Mouse (Mus musculus): ENCODE results near the gene Mical2. TPM values are rescaled to one million over a fixed set of nuclear protein-coding genes. Genes with fewer than 3 reads are reported as not detected.

Mical2 gene
- polyA plus RNA-seq, 1 experiment from 2014 or later: 1.9 TPM

DNA sequence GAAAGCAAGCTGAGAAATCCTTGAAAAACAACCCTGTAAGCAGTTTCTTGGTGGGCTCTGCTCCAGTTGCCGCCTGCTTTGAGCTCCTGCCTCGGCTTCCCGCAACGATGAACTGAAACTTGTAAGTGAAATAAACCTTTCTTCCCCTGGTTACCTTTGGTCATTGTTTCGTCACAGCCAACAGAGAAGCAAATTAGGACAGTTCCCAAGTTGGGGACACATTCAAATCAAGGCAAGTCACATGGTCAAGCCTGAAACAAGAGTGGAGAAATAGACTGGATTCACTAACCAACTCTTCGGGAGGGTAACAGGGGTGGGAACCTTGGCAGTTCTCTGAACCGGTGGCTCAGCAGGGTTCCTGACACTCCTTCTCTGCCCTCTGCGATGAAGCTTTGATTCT lies 28.2 kb upstream of the Mical2 start:
- H3K27ac ChIP-seq: no peak overlapping the region
- ATAC-seq (ENCODE audit: low FRiP score): no peak
- H3K4me2 ChIP-seq: no peak overlapping the region
- H3K4me3 ChIP-seq: no peak overlapping the region
- H3K9ac ChIP-seq: no peak overlapping the region
- no peaks in the 10 kb centered on the region for H3K9me3 ChIP-seq
- 74% methylated on average over 8 of the region's 8 CpGs for WGBS
- H3K27me3 ChIP-seq: no peaks in the 10 kb centered on the region
- no peaks in the 10 kb centered on the region for H3K36me3 ChIP-seq
- peaks cover 6% of the 10 kb centered on the region; the same call in 1 of the 2 replicates for H3K4me1 ChIP-seq (replicated peaks)

DNA sequence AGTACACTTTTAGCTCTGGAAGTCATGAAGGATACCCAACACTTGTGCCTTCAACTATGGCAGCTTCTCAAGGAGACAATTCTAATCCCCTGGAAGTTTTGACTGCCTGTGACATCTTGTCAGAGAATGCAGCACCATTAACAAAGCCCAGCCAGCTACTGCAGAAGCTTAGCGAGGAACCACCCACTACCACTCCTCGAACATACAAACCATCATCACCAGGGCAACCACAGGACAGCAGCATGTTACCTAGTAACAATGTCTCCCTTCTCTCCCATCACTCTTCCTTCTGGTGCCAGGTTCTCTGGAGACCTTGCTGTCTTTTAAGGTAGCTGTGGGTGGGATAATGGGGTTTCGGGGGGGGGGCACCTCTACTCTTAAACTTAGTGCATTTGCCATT lies 26.3 kb upstream of the Mical2 start:
- Histone ChIP-seq H3K4me3 (no peak overlapping the region), H3K27me3 (no peaks in the 10 kb centered on the region), H3K9ac (no peak overlapping the region), H3K4me2 (no peak overlapping the region), H3K27ac (no peak overlapping the region), H3K9me3 (no peaks in the 10 kb centered on the region), H3K4me1 (replicated peaks) (peaks cover 6% of the 10 kb centered on the region; the same call in 1 of the 2 replicates), H3K36me3 (no peaks in the 10 kb centered on the region)
- 42% methylated on average over 3 of the region's 3 CpGs for WGBS
- ATAC-seq (ENCODE audit: low FRiP score): no peak

DNA sequence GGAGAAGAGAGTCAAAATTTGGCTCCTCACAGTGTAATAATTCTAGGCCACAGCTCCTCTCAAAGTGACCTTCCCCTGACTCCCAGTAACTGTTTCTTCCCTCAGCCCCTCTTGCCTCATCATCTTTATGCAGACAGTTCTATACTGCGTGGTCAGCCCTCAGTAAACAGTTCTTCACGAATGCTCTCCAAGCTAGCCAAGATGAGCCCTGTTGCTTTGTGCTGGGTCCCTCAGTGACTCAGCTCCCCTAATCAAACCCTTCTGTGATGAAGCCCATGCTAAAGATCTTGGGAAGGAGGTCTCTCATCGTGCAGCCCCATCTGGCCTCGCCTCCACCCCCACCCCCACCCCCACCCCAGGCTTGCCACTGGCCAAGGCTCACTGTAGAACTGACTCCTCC lies 24.9 kb upstream of the Mical2 start:
- 46% methylated on average over 4 of the region's 4 CpGs for WGBS
- ATAC-seq (ENCODE audit: low FRiP score): no peak
- no peak overlapping the region for H3K4me3 ChIP-seq
- no peak overlapping the region for H3K9ac ChIP-seq
- H3K27ac ChIP-seq: no peak overlapping the region
- H3K4me1 ChIP-seq (replicated peaks): peaks cover 6% of the 10 kb centered on the region; the same call in 1 of the 2 replicates
- H3K36me3 ChIP-seq: no peaks in the 10 kb centered on the region
- no peaks in the 10 kb centered on the region for H3K9me3 ChIP-seq
- no peaks in the 10 kb centered on the region for H3K27me3 ChIP-seq
- H3K4me2 ChIP-seq: no peak overlapping the region

DNA sequence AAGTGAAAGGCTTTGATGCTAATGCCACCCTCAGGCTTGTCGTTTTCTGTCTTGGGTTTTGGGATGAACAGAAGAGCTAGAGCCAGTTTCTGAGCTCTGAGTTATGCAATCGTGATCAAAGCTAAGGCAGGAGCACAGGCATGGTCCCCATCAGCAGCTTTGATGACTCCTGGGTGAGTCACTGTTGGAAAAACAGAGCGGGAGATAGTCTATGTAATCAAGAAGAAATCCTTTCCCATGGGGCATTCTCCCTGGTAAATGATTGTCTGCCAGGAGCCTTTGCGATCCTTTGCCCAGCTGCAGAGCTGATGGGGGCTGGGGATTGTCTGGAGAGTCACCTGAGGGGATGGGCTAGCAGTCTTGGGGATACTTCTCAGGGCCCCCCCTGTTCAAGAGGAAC lies 23.5 kb upstream of the Mical2 start:
- no peak for ATAC-seq (ENCODE audit: low FRiP score)
- Histone ChIP-seq H3K4me3 (no peak overlapping the region), H3K4me1 (replicated peaks) (peaks cover 6% of the 10 kb centered on the region; the same call in 1 of the 2 replicates), H3K27ac (no peak overlapping the region), H3K9ac (no peak overlapping the region), H3K4me2 (no peak overlapping the region), H3K9me3 (no peaks in the 10 kb centered on the region; the same call in 1 of the 2 replicates), H3K36me3 (no peaks in the 10 kb centered on the region), H3K27me3 (no peaks in the 10 kb centered on the region)
- WGBS: 57% methylated on average over 4 of the region's 4 CpGs

DNA sequence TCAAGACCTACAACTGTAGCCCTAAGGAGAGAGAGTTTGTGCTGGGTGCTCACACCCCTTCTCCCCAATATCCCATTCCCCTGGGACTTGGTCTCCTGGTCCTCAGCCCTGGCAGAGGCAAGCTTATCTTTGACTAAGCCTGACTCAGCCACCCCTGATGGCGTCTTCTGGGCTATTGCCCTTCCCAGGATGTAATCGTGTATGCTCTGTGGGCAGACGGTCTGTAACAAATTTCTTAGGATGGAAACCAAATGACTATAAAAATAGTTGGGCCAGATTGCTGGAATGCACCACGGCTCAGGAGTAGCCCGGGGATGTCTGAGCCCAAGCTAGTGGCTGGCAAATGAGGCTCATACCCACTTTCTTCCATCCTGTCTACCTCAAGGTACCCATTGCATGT lies 22.8 kb upstream of the Mical2 start:
- WGBS: 93% methylated on average over 5 of the region's 5 CpGs
- H3K4me2 ChIP-seq: no peak overlapping the region
- no peaks in the 10 kb centered on the region for H3K27me3 ChIP-seq

DNA sequence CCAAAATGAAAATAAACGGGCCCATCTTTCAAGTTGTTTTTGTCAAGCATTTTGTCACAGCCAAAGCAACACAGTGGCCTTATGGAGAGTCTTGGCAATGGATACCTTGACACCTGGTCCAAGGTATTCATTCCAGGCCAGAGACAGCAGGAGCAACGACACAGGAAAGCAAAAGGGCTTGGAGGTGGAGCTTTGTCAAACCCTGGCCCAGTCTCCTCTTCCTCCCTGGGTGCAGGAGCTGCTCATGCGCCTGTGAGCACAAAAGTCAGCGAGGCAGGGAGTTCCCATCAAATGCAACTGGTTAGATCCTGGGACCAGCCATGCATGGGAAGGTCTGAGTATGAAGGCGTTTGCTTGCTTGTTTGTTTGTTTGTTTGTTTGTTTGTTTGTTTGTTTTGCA lies 21.7 kb upstream of the Mical2 start:
- no peaks in the 10 kb centered on the region for H3K27me3 ChIP-seq
- H3K27ac ChIP-seq: no peak overlapping the region
- H3K36me3 ChIP-seq: no peaks in the 10 kb centered on the region
- H3K9ac ChIP-seq: no peak overlapping the region
- H3K9me3 ChIP-seq: no peaks in the 10 kb centered on the region; the same call in 1 of the 2 replicates
- WGBS: 75% methylated on average over 5 of the region's 5 CpGs
- no peak overlapping the region for H3K4me3 ChIP-seq
- H3K4me1 ChIP-seq (replicated peaks): peaks cover 6% of the 10 kb centered on the region; the same call in 1 of the 2 replicates
- H3K4me2 ChIP-seq: no peak overlapping the region
- no peak for ATAC-seq (ENCODE audit: low FRiP score)

More for the DNA sequence above, 22.8 kb upstream of the Mical2 start:
- Histone ChIP-seq H3K36me3 (no peaks in the 10 kb centered on the region), H3K4me1 (replicated peaks) (peaks cover 6% of the 10 kb centered on the region; the same call in 1 of the 2 replicates), H3K9ac (no peak overlapping the region), H3K9me3 (no peaks in the 10 kb centered on the region; the same call in 1 of the 2 replicates), H3K27ac (no peak overlapping the region), H3K4me3 (no peak overlapping the region)
- ATAC-seq (ENCODE audit: low FRiP score): no peak

DNA sequence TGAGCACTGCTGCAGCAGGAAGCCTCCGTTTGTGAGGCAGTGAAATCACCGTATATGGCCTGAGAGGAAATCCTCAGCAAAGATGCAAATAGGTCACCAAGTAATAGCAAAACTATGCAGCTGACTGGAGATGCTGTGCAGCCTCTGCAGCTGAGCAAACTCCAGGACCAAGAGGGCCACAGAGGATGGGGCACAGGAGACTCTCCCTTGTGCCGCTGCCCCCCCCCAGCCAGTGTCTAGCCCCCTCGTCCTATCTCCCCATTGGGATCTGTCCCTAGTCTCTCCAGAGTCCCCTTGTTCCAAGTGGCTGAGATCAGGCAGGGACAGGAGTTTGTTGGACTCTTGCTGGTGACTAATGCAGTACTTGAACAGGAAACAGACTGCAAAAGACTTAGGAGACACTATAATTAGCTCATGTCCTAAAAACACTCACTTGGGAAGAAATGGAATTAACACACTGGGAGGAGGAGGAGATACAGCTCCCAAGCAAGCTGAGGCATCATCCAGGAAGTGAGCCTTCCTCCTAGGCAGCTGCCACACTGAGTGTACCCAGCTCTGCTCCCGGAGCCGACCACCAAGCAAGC lies 21.2 kb upstream of the Mical2 start:
- H3K4me1 ChIP-seq (replicated peaks): peaks cover 6% of the 10 kb centered on the region; the same call in 1 of the 2 replicates
- no peak overlapping the region for H3K4me2 ChIP-seq
- no peaks in the 10 kb centered on the region for H3K36me3 ChIP-seq
- H3K9me3 ChIP-seq: no peaks in the 10 kb centered on the region; the same call in 1 of the 2 replicates
- WGBS: 77% methylated on average over 6 of the region's 6 CpGs
- no peak overlapping the region for H3K9ac ChIP-seq
- H3K27ac ChIP-seq: no peak overlapping the region
- H3K27me3 ChIP-seq: 0 out of 2 replicates have a peak, but pooled peaks cover 5% of the 10 kb centered on the region
- ATAC-seq (ENCODE audit: low FRiP score): no peak
- H3K4me3 ChIP-seq: no peak overlapping the region

DNA sequence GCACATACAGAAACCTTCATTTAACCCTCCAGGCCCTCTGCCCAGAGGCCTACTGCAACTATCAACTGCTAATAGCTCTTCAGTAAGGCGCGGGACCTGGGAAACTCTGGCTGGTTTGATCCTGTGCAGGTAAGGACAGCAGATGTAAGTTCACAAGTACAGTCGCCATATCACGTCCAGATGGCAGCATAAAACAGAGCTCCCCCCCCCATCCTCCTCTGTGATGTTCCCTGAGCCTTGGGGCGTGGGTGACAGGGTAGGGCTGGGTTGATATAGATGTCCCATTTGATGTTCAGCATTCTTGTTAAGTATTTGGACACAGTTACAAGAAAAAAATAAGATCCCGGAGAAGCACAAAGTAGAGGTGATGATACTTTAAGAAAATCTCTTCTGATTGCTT lies 20.1 kb upstream of the Mical2 start:
- no peak overlapping the region for H3K4me3 ChIP-seq
- no peak overlapping the region for H3K27ac ChIP-seq
- no peak for ATAC-seq (ENCODE audit: low FRiP score)
- no peaks in the 10 kb centered on the region; the same call in 1 of the 2 replicates for H3K9me3 ChIP-seq
- H3K36me3 ChIP-seq: no peaks in the 10 kb centered on the region
- H3K27me3 ChIP-seq: 0 out of 2 replicates have a peak, but pooled peaks cover 7% of the 10 kb centered on the region
- WGBS: 89% methylated on average over 6 of the region's 6 CpGs
- H3K4me2 ChIP-seq: no peak overlapping the region
- no peak overlapping the region for H3K9ac ChIP-seq
- 0 out of 2 replicates have a peak, but pooled peaks cover 3% of the 10 kb centered on the region for H3K4me1 ChIP-seq (replicated peaks)

DNA sequence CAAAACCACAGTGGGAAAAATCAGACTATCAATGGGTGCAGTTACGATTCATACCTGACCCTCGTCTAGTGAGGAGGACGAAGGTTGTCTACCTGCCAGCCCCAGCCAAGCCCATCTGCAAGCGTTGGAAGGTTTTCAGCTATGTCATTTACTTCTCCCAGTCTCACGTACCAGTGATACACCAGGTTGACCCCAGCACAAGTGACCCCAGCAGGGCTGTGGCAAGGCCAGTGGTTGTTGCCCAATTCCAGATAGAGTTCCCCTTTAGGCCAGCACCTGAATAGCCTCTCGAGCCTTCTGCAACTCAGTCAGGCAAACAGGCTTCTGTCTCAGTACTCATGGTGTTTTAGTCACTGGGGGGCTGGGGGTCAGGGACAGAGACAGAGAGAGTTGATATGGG lies 17.9 kb upstream of the Mical2 start:
- H3K9ac ChIP-seq: no peak overlapping the region
- no peaks in the 10 kb centered on the region; the same call in 1 of the 2 replicates for H3K9me3 ChIP-seq
- no peak for ATAC-seq (ENCODE audit: low FRiP score)
- H3K4me1 ChIP-seq (replicated peaks): peaks cover 4% of the 10 kb centered on the region; the same call in 1 of the 2 replicates
- 91% methylated on average over 6 of the region's 6 CpGs for WGBS
- no peaks in the 10 kb centered on the region for H3K36me3 ChIP-seq
- H3K27ac ChIP-seq: no peak overlapping the region
- 0 out of 2 replicates have a peak, but pooled peaks cover 14% of the 10 kb centered on the region for H3K27me3 ChIP-seq
- no peak overlapping the region for H3K4me2 ChIP-seq
- no peak overlapping the region for H3K4me3 ChIP-seq

DNA sequence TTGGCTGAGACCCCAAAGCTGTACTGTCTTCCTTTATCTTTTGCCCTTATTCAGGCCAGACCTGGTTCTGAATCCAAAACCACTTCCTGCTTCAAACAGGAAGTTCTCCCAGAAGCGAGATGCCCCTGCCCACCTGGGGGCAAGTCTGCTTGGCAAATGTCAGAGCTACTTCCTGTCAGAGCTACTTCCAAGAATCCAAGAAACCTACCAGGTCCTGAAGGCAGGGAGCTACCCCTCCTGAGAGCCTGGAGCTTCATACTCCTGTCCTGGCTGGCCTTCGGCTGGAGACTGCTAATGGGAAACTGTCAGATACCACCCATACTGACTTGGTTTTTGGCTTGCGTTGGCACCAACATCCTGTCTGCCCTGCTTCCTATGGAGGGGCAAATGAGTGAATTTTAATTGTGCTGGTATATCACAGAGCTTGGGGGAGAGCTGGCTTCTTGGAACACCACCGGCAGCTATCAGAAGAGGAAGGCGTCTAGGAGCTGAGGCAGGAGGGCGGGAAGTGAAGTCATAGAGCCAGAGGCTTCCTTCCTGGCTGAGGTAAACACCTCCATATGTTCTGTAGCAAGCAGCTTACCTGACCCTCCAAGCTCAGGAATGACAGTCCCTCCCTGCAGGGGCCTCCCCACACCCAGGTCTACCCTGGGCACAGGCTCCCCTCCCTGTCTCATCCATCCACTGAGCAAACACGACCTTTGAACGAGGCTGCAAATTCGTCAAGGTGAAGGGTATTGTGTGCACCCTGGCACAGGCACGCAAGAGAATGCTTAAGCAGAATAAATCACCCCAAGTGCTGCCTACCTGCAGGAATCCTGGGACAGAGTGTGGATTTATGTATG lies 17.1 kb upstream of the Mical2 start:
- ATAC-seq (ENCODE audit: low FRiP score): no peak
- H3K9ac ChIP-seq: no peak overlapping the region
- H3K9me3 ChIP-seq: no peaks in the 10 kb centered on the region; the same call in 1 of the 2 replicates
- WGBS: 73% methylated on average over 10 of the region's 10 CpGs
- no peak overlapping the region for H3K4me3 ChIP-seq
- 0 out of 2 replicates have a peak, but pooled peaks cover 14% of the 10 kb centered on the region for H3K27me3 ChIP-seq
- H3K27ac ChIP-seq: no peak overlapping the region
- no peaks in the 10 kb centered on the region for H3K36me3 ChIP-seq
- no peak overlapping the region for H3K4me2 ChIP-seq
- H3K4me1 ChIP-seq (replicated peaks): peaks cover 11% of the 10 kb centered on the region

DNA sequence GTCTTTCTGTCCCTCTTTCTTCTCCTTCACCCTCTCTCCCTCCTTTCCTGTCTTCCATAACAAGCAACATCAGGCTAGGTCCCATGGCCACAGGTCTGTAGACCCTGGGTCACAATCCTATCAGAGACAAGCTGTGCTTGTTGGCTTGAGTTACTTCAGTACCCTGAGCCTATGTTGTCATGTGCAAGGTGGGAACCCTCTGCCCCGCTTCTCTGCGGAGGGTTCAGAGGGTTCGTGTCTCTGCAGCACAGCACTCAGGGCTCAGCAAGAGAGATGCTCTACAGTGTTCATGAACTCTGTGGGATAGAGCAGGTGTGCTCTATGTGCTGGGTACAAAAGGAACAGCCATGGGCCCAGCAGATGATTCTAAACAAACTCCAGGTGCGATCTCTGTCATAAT lies 16.0 kb upstream of the Mical2 start:
- no peak for ATAC-seq (ENCODE audit: low FRiP score)
- H3K27ac ChIP-seq: no peak overlapping the region
- H3K9me3 ChIP-seq: no peaks in the 10 kb centered on the region; the same call in 1 of the 2 replicates
- 92% methylated on average over 4 of the region's 4 CpGs for WGBS
- H3K27me3 ChIP-seq: 0 out of 2 replicates have a peak, but pooled peaks cover 14% of the 10 kb centered on the region
- H3K4me2 ChIP-seq: no peak overlapping the region
- H3K9ac ChIP-seq: no peak overlapping the region
- no peaks in the 10 kb centered on the region for H3K36me3 ChIP-seq
- H3K4me3 ChIP-seq: no peak overlapping the region
- peaks cover 17% of the 10 kb centered on the region for H3K4me1 ChIP-seq (replicated peaks)

DNA sequence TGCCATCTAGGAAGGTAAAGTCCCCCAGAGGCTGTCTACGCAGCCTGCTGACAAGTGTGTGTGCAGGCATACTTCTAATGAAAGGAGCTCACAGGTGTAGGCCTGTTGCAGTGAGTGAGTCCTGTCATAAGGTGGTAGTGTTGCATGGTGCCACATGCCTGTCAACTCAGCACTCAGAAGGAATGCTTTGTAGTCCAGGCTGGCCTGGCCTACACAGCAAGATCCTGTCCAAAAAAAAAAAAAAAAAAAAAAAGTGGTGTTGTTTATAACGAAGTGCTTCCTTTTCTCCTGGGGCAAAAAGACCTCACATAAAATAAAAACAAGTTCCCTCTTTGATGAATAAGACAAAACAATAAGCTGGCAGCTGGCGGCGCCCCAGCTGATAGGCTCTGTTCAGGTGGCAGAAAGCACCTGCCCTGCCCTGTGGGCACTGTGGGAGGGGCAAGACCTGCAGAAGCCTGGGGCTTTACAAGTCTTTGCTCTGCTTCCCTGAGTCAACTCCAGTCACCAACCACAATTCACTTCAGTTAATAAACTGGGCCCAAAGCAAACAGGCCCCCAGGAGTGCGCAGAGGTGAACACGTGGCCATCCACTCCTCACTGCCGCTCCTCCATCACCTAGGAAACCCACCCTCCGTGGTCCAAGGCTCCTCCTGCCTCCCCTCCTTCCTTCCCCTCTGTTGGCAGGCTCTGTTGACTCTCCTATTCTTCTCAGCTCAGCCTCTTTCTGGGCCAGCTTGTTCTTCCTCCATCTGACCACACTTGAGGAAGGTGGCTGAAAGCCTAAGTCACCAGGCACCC lies 12.5 kb upstream of the Mical2 start:
- Histone ChIP-seq H3K4me1 (replicated peaks) (peaks cover 17% of the 10 kb centered on the region), H3K9me3 (no peaks in the 10 kb centered on the region), H3K36me3 (no peaks in the 10 kb centered on the region), H3K27me3 (peaks cover 20% of the 10 kb centered on the region; the same call in 1 of the 2 replicates), H3K9ac (no peak overlapping the region), H3K27ac (no peak overlapping the region), H3K4me3 (no peak overlapping the region), H3K4me2 (no peak overlapping the region)
- 47% methylated on average over 8 of the region's 8 CpGs for WGBS
- peak; percentile 76 for ATAC-seq (ENCODE audit: low FRiP score)
